17 mouse cellular contexts compared by ENCODE assay signal in genomic region chr14:55459796-55460195, GRCm38 (mm10). TPM values are rescaled to one million over a fixed set of nuclear protein-coding genes. Genes with fewer than 3 reads are reported as not detected.
DNase-seq lines count a peak whose midpoint lies in the region; ATAC-seq and TF ChIP-seq lines count a peak whose summit lies in the region.
"Had no signal": no experiment of that assay in that cellular context is flagged by ENCODE, and none has a peak within 500 bp of the region (broad histone marks: within the 10 kb centered on the region; RNA-seq: fewer than 3 reads in every experiment).

No protein-coding gene starts in this region.

- no peak for ATAC-seq in limb, embryonic 14.5 days (ENCODE audit: low FRiP score, low read depth)
- ATAC-seq in kidney, embryonic 16.5 days (ENCODE audit: low FRiP score, low TSS enrichment), result peak; percentile 69; the same call in 1 of the 2 replicates
- ATAC-seq: forebrain, embryonic 13.5 days; hindbrain, postnatal 0 days had no signal

- H3K27me3 ChIP-seq in limb, embryonic 14.5 days (ENCODE audit: control insufficient read depth, insufficient read depth, low read length), result no peaks in the 10 kb centered on the region
- no peaks in the 10 kb centered on the region for H3K27me3 ChIP-seq in limb, embryonic 10.5 days (ENCODE audit: low read depth, poor library complexity, severe bottlenecking)
- H3K27me3 ChIP-seq in kidney, embryonic 16.5 days (ENCODE audit: insufficient read depth, low read length), result no peaks in the 10 kb centered on the region
- no peaks in the 10 kb centered on the region for H3K27me3 ChIP-seq in small intestine, adult 2 months (ENCODE audit: control insufficient read depth, insufficient read depth, low read length)
- H3K27me3 ChIP-seq: embryonic facial prominence, embryonic 12.5 days; neural tube, embryonic 15.5 days had no signal

- H3K4me1 ChIP-seq in limb, embryonic 14.5 days (ENCODE audit: control insufficient read depth, insufficient read depth, low read length), result no peaks in the 10 kb centered on the region
- H3K4me1 ChIP-seq in limb, embryonic 10.5 days, result no peaks in the 10 kb centered on the region
- no peaks in the 10 kb centered on the region for H3K4me1 ChIP-seq in kidney, embryonic 16.5 days (ENCODE audit: insufficient read depth, low read length)
- peaks cover 12% of the 10 kb centered on the region for H3K4me1 ChIP-seq in small intestine, adult 2 months (ENCODE audit: control insufficient read depth, insufficient read depth, insufficient read length, low read length)
- H3K4me1 ChIP-seq: forebrain, embryonic 13.5 days; neural tube, embryonic 15.5 days had no signal

- no peak overlapping the region for H3K4me3 ChIP-seq in limb, embryonic 14.5 days (replicated peaks; ENCODE audit: low read length)
- H3K4me3 ChIP-seq in limb, embryonic 10.5 days, result no peak overlapping the region
- no peak overlapping the region for H3K4me3 ChIP-seq in kidney, embryonic 16.5 days (ENCODE audit: low read length)
- no peak overlapping the region for H3K4me3 ChIP-seq in small intestine, adult 2 months (ENCODE audit: low read depth, low read length)
- H3K4me3 ChIP-seq: embryonic facial prominence, embryonic 12.5 days; forebrain, embryonic 13.5 days; neural tube, embryonic 15.5 days had no signal

- no peak overlapping the region for H3K27ac ChIP-seq in limb, embryonic 14.5 days (replicated peaks; ENCODE audit: low read depth, low read length)
- no peak overlapping the region for H3K27ac ChIP-seq in limb, embryonic 10.5 days
- peak overlapping the region; percentile 49; the same call in 1 of the 2 replicates for H3K27ac ChIP-seq in kidney, embryonic 16.5 days (ENCODE audit: low read length)
- peak overlapping the region; percentile 42 for H3K27ac ChIP-seq in small intestine, adult 2 months (ENCODE audit: insufficient read depth, low read depth, low read length)
- H3K27ac ChIP-seq: embryonic facial prominence, embryonic 12.5 days; forebrain, embryonic 13.5 days; hindbrain, postnatal 0 days; neural tube, embryonic 15.5 days had no signal

- H3K4me2 ChIP-seq in limb, embryonic 14.5 days (replicated peaks; ENCODE audit: low read depth, low read length, severe bottlenecking), result no peak overlapping the region
- H3K4me2 ChIP-seq in kidney, embryonic 16.5 days (replicated peaks; ENCODE audit: low read depth, low read length), result no peak overlapping the region
- H3K4me2 ChIP-seq: embryonic facial prominence, embryonic 12.5 days; forebrain, embryonic 13.5 days; neural tube, embryonic 15.5 days had no signal

- peak; percentile 13 for DNase-seq in limb, embryonic 14.5 days (ENCODE audit: low spot score)
- DNase-seq in limb, embryonic 10.5 days (ENCODE audit: low spot score), result no peak
- peak; percentile 55 for DNase-seq in fat pad, adult 2 months (ENCODE audit: extremely low read depth, low read depth, low spot score)
- DNase-seq in frontal cortex, postnatal 10 days (ENCODE audit: low spot score in 2 of 2), result no peak
- DNase-seq in right cerebral cortex, postnatal 4 days, result no peak
- no peak for DNase-seq in yolk sac, embryonic 10.5 days (ENCODE audit: low spot score)
- DNase-seq: adrenal gland, postnatal 10 days; cerebellum, adult 9-11 months; heart, postnatal 14 days had no signal

- H3K9me3 ChIP-seq in limb, embryonic 14.5 days (ENCODE audit: control insufficient read depth, low read length), result peaks cover 8% of the 10 kb centered on the region; the same call in 1 of the 2 replicates
- no peaks in the 10 kb centered on the region for H3K9me3 ChIP-seq in limb, embryonic 10.5 days (replicated peaks)
- H3K9me3 ChIP-seq in kidney, embryonic 16.5 days (ENCODE audit: low read length), result peaks cover 6% of the 10 kb centered on the region; the same call in 1 of the 2 replicates
- H3K9me3 ChIP-seq: embryonic facial prominence, embryonic 12.5 days; forebrain, embryonic 13.5 days; neural tube, embryonic 15.5 days had no signal

- no peak overlapping the region for H3K9ac ChIP-seq in limb, embryonic 14.5 days (ENCODE audit: low read depth, low read length, severe bottlenecking)
- no peak overlapping the region for H3K9ac ChIP-seq in kidney, embryonic 16.5 days (replicated peaks; ENCODE audit: low read length)
- H3K9ac ChIP-seq: embryonic facial prominence, embryonic 12.5 days; forebrain, embryonic 13.5 days; neural tube, embryonic 15.5 days had no signal

- no peak for TF ChIP-seq CTCF in small intestine, adult 2 months (IDR thresholded peaks at IDR 0.05; ENCODE audit: extremely low read depth, insufficient read length, insufficient replicate concordance, low read depth, low read length)

- H3K36me3 ChIP-seq in limb, embryonic 14.5 days (ENCODE audit: control insufficient read depth, insufficient read depth, low read length), result no peaks in the 10 kb centered on the region
- H3K36me3 ChIP-seq in limb, embryonic 10.5 days, result no peaks in the 10 kb centered on the region
- no peaks in the 10 kb centered on the region for H3K36me3 ChIP-seq in kidney, embryonic 16.5 days (ENCODE audit: insufficient read depth, low read length)
- H3K36me3 ChIP-seq in small intestine, adult 2 months (ENCODE audit: control insufficient read depth, insufficient read depth, low read length), result no peaks in the 10 kb centered on the region
- H3K36me3 ChIP-seq: embryonic facial prominence, embryonic 12.5 days; neural tube, embryonic 15.5 days had no signal

- no peak for TF ChIP-seq POLR2A in limb, embryonic 14.5 days (IDR thresholded peaks at IDR 0.05; ENCODE audit: borderline replicate concordance, extremely low read depth, insufficient read depth, insufficient read length)
- TF ChIP-seq POLR2A in small intestine, adult 2 months (IDR thresholded peaks at IDR 0.05; ENCODE audit: low read depth, low read length), result no peak

- 54% methylated on average over 4 of the region's 4 CpGs for WGBS in limb, embryonic 14.5 days
- 57% methylated on average over 4 of the region's 4 CpGs for WGBS in limb, embryonic 10.5 days
- 64% methylated on average over 4 of the region's 4 CpGs for WGBS in kidney, embryonic 16.5 days
- 21% methylated on average over 4 of the region's 4 CpGs for WGBS in small intestine, adult 2 months

RNA-seq across cellular contexts. Expression of gene Dhrs4, which starts 18.8 kb away (rescaled TPM):
- 53.0 and 58.6 TPM in 2 replicates for polyA plus RNA-seq in limb, embryonic 14.5 days (2012; rRNA removed)
- polyA plus RNA-seq in limb, embryonic 14.5 days (2014; fragmentation: Nextera tagmentation; extraction: Ambion mirVana), result 48.4 and 60.3 TPM in 2 replicates
- 74.5 and 83.2 TPM in 2 replicates for polyA plus RNA-seq in limb, embryonic 10.5 days (2016; fragmentation: Nextera tagmentation; extraction: Ambion mirVana)
- 147 and 157 TPM in 2 replicates for polyA plus RNA-seq in kidney, embryonic 16.5 days (2015; fragmentation: Nextera tagmentation; extraction: Ambion mirVana)
- 44.8 and 62.5 TPM in 2 replicates for polyA plus RNA-seq in small intestine, adult 2 months (2012; rRNA removed)

RNA-seq across cellular contexts. Expression of gene Carmil3, which starts 30.7 kb away (rescaled TPM):
- polyA plus RNA-seq in limb, embryonic 14.5 days (2012; rRNA removed), result 24.8 and 28.8 TPM in 2 replicates
- 3.6 and 5.4 TPM in 2 replicates for polyA plus RNA-seq in limb, embryonic 14.5 days (2014; fragmentation: Nextera tagmentation; extraction: Ambion mirVana)
- polyA plus RNA-seq in limb, embryonic 10.5 days (2016; fragmentation: Nextera tagmentation; extraction: Ambion mirVana), result 2.4 and 2.9 TPM in 2 replicates
- 2.5 and 3.0 TPM in 2 replicates for polyA plus RNA-seq in kidney, embryonic 16.5 days (2015; fragmentation: Nextera tagmentation; extraction: Ambion mirVana)
- polyA plus RNA-seq in small intestine, adult 2 months (2012; rRNA removed), result 2.0 and 2.1 TPM in 2 replicates

RNA-seq across cellular contexts. Expression of gene Cpne6, which starts 50.4 kb away (rescaled TPM):
- 0.74 and 0.83 TPM in 2 replicates for polyA plus RNA-seq in limb, embryonic 14.5 days (2012; rRNA removed)
- 0.47 and 0.65 TPM in 2 replicates for polyA plus RNA-seq in limb, embryonic 14.5 days (2014; fragmentation: Nextera tagmentation; extraction: Ambion mirVana)
- 0.05 TPM in 1 of 2 replicates, not detected in the other for polyA plus RNA-seq in limb, embryonic 10.5 days (2016; fragmentation: Nextera tagmentation; extraction: Ambion mirVana)
- 0.21 and 0.46 TPM in 2 replicates for polyA plus RNA-seq in kidney, embryonic 16.5 days (2015; fragmentation: Nextera tagmentation; extraction: Ambion mirVana)
- polyA plus RNA-seq in small intestine, adult 2 months (2012; rRNA removed), result not detected in 2 replicates
- polyA plus RNA-seq: limb, embryonic 11.5 days; liver, embryonic 16.5 days had no signal

Comparison
In these comparisons a context has a peak if more than half of its experiments do, and no peak if none do; other contexts are left out.
1. DNase-seq: peak in limb, embryonic 14.5 days (single experiment) and fat pad, adult 2 months (single experiment); none in limb, embryonic 10.5 days (single experiment), frontal cortex, postnatal 10 days (0 of 2), right cerebral cortex, postnatal 4 days (single experiment) and yolk sac, embryonic 10.5 days (single experiment).
2. H3K27ac ChIP-seq: peak in kidney, embryonic 16.5 days (single experiment) and small intestine, adult 2 months (single experiment); none in limb, embryonic 14.5 days (single experiment) and limb, embryonic 10.5 days (single experiment).